Mouse (Mus musculus): ENCODE measurements around the gene Tead1. TPM values are rescaled to one million over a fixed set of nuclear protein-coding genes. Genes with fewer than 3 reads are reported as not detected.
A peak's percentile ranks its signal among the peaks of the same experiment; 100 is the strongest.

Tead1 gene
- polyA plus RNA-seq, 1 experiment from 2014 or later, result 36.2 TPM

- Histone ChIP-seq H3K4me3 (ENCODE audit: low read depth, low read length) (no peak overlapping the region), H3K4me1 (ENCODE audit: control insufficient read depth, insufficient read depth, low read length) (peaks cover 33% of the 10 kb centered on the region), H3K27me3 (ENCODE audit: control insufficient read depth, insufficient read depth, low read length) (no peaks in the 10 kb centered on the region), H3K9ac (replicated peaks; ENCODE audit: low read depth, low read length) (no peak overlapping the region), H3K4me2 (replicated peaks; ENCODE audit: low read depth, low read length) (no peak overlapping the region), H3K9me3 (ENCODE audit: control insufficient read depth, low read depth, low read length) (no peaks in the 10 kb centered on the region), H3K27ac (ENCODE audit: low read length) (no peak overlapping the region), H3K36me3 (ENCODE audit: control insufficient read depth, insufficient read depth, low read length) (no peaks in the 10 kb centered on the region)
- ATAC-seq (ENCODE audit: insufficient number of reproducible peaks, insufficient read depth, low FRiP score, low read depth), result no peak
- WGBS, result 89% methylated on average over 3 of the region's 3 CpGs
Observed at GRCm38 (mm10) chr7:112747187-112747586, 68.1 kb downstream of the Tead1 start.

- no peak overlapping the region for H3K4me2 ChIP-seq (replicated peaks; ENCODE audit: low read depth, low read length)
- WGBS, result 84% methylated on average over 3 of the region's 3 CpGs
- no peak for ATAC-seq (ENCODE audit: insufficient number of reproducible peaks, insufficient read depth, low FRiP score, low read depth)
Observed at GRCm38 (mm10) chr7:112747836-112748235, 68.7 kb downstream of the Tead1 start.

GRCm38 (mm10) chr7:112748327-112748726, 69.2 kb downstream of the Tead1 start:
- WGBS, result 85% methylated on average over 4 of the region's 4 CpGs
- H3K36me3 ChIP-seq (ENCODE audit: control insufficient read depth, insufficient read depth, low read length), result no peaks in the 10 kb centered on the region
- no peak overlapping the region for H3K4me3 ChIP-seq (ENCODE audit: low read depth, low read length)
- H3K27ac ChIP-seq (ENCODE audit: low read length), result no peak overlapping the region
- H3K4me2 ChIP-seq (replicated peaks; ENCODE audit: low read depth, low read length), result no peak overlapping the region
- no peak overlapping the region for H3K9ac ChIP-seq (replicated peaks; ENCODE audit: low read depth, low read length)
- H3K4me1 ChIP-seq (ENCODE audit: control insufficient read depth, insufficient read depth, low read length), result peaks cover 22% of the 10 kb centered on the region
- no peaks in the 10 kb centered on the region for H3K9me3 ChIP-seq (ENCODE audit: control insufficient read depth, low read depth, low read length)
- no peaks in the 10 kb centered on the region for H3K27me3 ChIP-seq (ENCODE audit: control insufficient read depth, insufficient read depth, low read length)
- ATAC-seq (ENCODE audit: insufficient number of reproducible peaks, insufficient read depth, low FRiP score, low read depth), result no peak

More at GRCm38 (mm10) chr7:112747836-112748235, 68.7 kb downstream of the Tead1 start:
- Histone ChIP-seq H3K9ac (replicated peaks; ENCODE audit: low read depth, low read length) (no peak overlapping the region), H3K4me1 (ENCODE audit: control insufficient read depth, insufficient read depth, low read length) (peaks cover 27% of the 10 kb centered on the region), H3K27ac (ENCODE audit: low read length) (no peak overlapping the region), H3K9me3 (ENCODE audit: control insufficient read depth, low read depth, low read length) (no peaks in the 10 kb centered on the region), H3K27me3 (ENCODE audit: control insufficient read depth, insufficient read depth, low read length) (no peaks in the 10 kb centered on the region), H3K4me3 (ENCODE audit: low read depth, low read length) (no peak overlapping the region), H3K36me3 (ENCODE audit: control insufficient read depth, insufficient read depth, low read length) (no peaks in the 10 kb centered on the region)

- WGBS, result 87% methylated on average over 9 of the region's 9 CpGs
- no peak for ATAC-seq (ENCODE audit: insufficient number of reproducible peaks, insufficient read depth, low FRiP score, low read depth)
- Histone ChIP-seq H3K4me1 (ENCODE audit: control insufficient read depth, insufficient read depth, low read length) (peaks cover 6% of the 10 kb centered on the region; the same call in 1 of the 2 replicates), H3K4me2 (replicated peaks; ENCODE audit: low read depth, low read length) (no peak overlapping the region), H3K4me3 (ENCODE audit: low read depth, low read length) (no peak overlapping the region), H3K9me3 (ENCODE audit: control insufficient read depth, low read depth, low read length) (no peaks in the 10 kb centered on the region), H3K9ac (replicated peaks; ENCODE audit: low read depth, low read length) (no peak overlapping the region), H3K36me3 (ENCODE audit: control insufficient read depth, insufficient read depth, low read length) (no peaks in the 10 kb centered on the region), H3K27me3 (ENCODE audit: control insufficient read depth, insufficient read depth, low read length) (no peaks in the 10 kb centered on the region), H3K27ac (ENCODE audit: low read length) (no peak overlapping the region)
Observed at GRCm38 (mm10) chr7:112750101-112750500, 71.0 kb downstream of the Tead1 start.

- Histone ChIP-seq H3K9ac (replicated peaks; ENCODE audit: low read depth, low read length) (no peak overlapping the region), H3K36me3 (ENCODE audit: control insufficient read depth, insufficient read depth, low read length) (no peaks in the 10 kb centered on the region), H3K4me2 (replicated peaks; ENCODE audit: low read depth, low read length) (no peak overlapping the region), H3K9me3 (ENCODE audit: control insufficient read depth, low read depth, low read length) (no peaks in the 10 kb centered on the region), H3K4me3 (ENCODE audit: low read depth, low read length) (no peak overlapping the region), H3K4me1 (ENCODE audit: control insufficient read depth, insufficient read depth, low read length) (peaks cover 10% of the 10 kb centered on the region), H3K27me3 (ENCODE audit: control insufficient read depth, insufficient read depth, low read length) (no peaks in the 10 kb centered on the region), H3K27ac (ENCODE audit: low read length) (no peak overlapping the region)
- ATAC-seq (ENCODE audit: insufficient number of reproducible peaks, insufficient read depth, low FRiP score, low read depth), result no peak
- 88% methylated on average over 6 of the region's 6 CpGs for WGBS
Observed at GRCm38 (mm10) chr7:112752311-112752710, 73.2 kb downstream of the Tead1 start.

- Histone ChIP-seq H3K27ac (ENCODE audit: low read length) (no peak overlapping the region), H3K9ac (replicated peaks; ENCODE audit: low read depth, low read length) (no peak overlapping the region), H3K27me3 (ENCODE audit: control insufficient read depth, insufficient read depth, low read length) (no peaks in the 10 kb centered on the region), H3K4me3 (ENCODE audit: low read depth, low read length) (no peak overlapping the region), H3K4me2 (replicated peaks; ENCODE audit: low read depth, low read length) (no peak overlapping the region), H3K4me1 (ENCODE audit: control insufficient read depth, insufficient read depth, low read length) (peaks cover 13% of the 10 kb centered on the region), H3K9me3 (ENCODE audit: control insufficient read depth, low read depth, low read length) (no peaks in the 10 kb centered on the region), H3K36me3 (ENCODE audit: control insufficient read depth, insufficient read depth, low read length) (no peaks in the 10 kb centered on the region)
- no peak for ATAC-seq (ENCODE audit: insufficient number of reproducible peaks, insufficient read depth, low FRiP score, low read depth)
- WGBS, result 66% methylated on average over 6 of the region's 6 CpGs
Observed at GRCm38 (mm10) chr7:112753314-112753713, 74.2 kb downstream of the Tead1 start.

GRCm38 (mm10) chr7:112759359-112759975, 80.3 kb downstream of the Tead1 start:
- Histone ChIP-seq H3K9me3 (ENCODE audit: control insufficient read depth, low read depth, low read length) (no peaks in the 10 kb centered on the region), H3K27ac (ENCODE audit: low read length) (peak overlapping the region; percentile 2; the same call in 1 of the 2 replicates), H3K36me3 (ENCODE audit: control insufficient read depth, insufficient read depth, low read length) (peaks cover 5% of the 10 kb centered on the region), H3K4me1 (ENCODE audit: control insufficient read depth, insufficient read depth, low read length) (peaks cover 39% of the 10 kb centered on the region), H3K9ac (replicated peaks; ENCODE audit: low read depth, low read length) (no peak overlapping the region), H3K4me3 (ENCODE audit: low read depth, low read length) (no peak overlapping the region), H3K27me3 (ENCODE audit: control insufficient read depth, insufficient read depth, low read length) (no peaks in the 10 kb centered on the region), H3K4me2 (replicated peaks; ENCODE audit: low read depth, low read length) (no peak overlapping the region)
- ATAC-seq (ENCODE audit: insufficient number of reproducible peaks, insufficient read depth, low FRiP score, low read depth), result no peak
- WGBS, result 75% methylated on average over 23 of the region's 23 CpGs

- Histone ChIP-seq H3K9me3 (ENCODE audit: control insufficient read depth, low read depth, low read length) (no peaks in the 10 kb centered on the region), H3K9ac (replicated peaks; ENCODE audit: low read depth, low read length) (no peak overlapping the region), H3K4me3 (ENCODE audit: low read depth, low read length) (no peak overlapping the region), H3K27me3 (ENCODE audit: control insufficient read depth, insufficient read depth, low read length) (no peaks in the 10 kb centered on the region), H3K27ac (ENCODE audit: low read length) (peak overlapping the region; percentile 2; the same call in 1 of the 2 replicates), H3K4me1 (ENCODE audit: control insufficient read depth, insufficient read depth, low read length) (peaks cover 39% of the 10 kb centered on the region), H3K4me2 (replicated peaks; ENCODE audit: low read depth, low read length) (no peak overlapping the region), H3K36me3 (ENCODE audit: control insufficient read depth, insufficient read depth, low read length) (peaks cover 5% of the 10 kb centered on the region)
- WGBS, result 70% methylated on average over 3 of the region's 3 CpGs
- no peak for ATAC-seq (ENCODE audit: insufficient number of reproducible peaks, insufficient read depth, low FRiP score, low read depth)
Observed at GRCm38 (mm10) chr7:112760293-112760692, 81.2 kb downstream of the Tead1 start.

- 0 out of 2 replicates have a peak overlapping the region, but pooled peaks have one; percentile 16 for H3K27ac ChIP-seq (ENCODE audit: low read length)
- ATAC-seq (ENCODE audit: insufficient number of reproducible peaks, insufficient read depth, low FRiP score, low read depth), result peak; percentile 59; the same call in 1 of the 2 replicates
- WGBS, result 37% methylated on average over 8 of the region's 8 CpGs
Observed at GRCm38 (mm10) chr7:112760782-112761181, 81.7 kb downstream of the Tead1 start.

More at GRCm38 (mm10) chr7:112760782-112761181, 81.7 kb downstream of the Tead1 start:
- Histone ChIP-seq H3K4me1 (ENCODE audit: control insufficient read depth, insufficient read depth, low read length) (peaks cover 39% of the 10 kb centered on the region), H3K27me3 (ENCODE audit: control insufficient read depth, insufficient read depth, low read length) (no peaks in the 10 kb centered on the region), H3K9me3 (ENCODE audit: control insufficient read depth, low read depth, low read length) (no peaks in the 10 kb centered on the region), H3K4me2 (replicated peaks; ENCODE audit: low read depth, low read length) (no peak overlapping the region), H3K4me3 (ENCODE audit: low read depth, low read length) (no peak overlapping the region), H3K36me3 (ENCODE audit: control insufficient read depth, insufficient read depth, low read length) (peaks cover 5% of the 10 kb centered on the region), H3K9ac (replicated peaks; ENCODE audit: low read depth, low read length) (no peak overlapping the region)

Data from stomach, embryonic 14.5 days (tissue).